Mouse (Mus musculus) stomach, postnatal 0 days (tissue): Measurements from ENCODE around the gene Pigs. TPM values are rescaled to one million over a fixed set of nuclear protein-coding genes. Genes with fewer than 3 reads are reported as not detected.

Experiments
- ATAC-seq: fragments of 200-750 bp; cut with Nextera tagmentation; 2 replicates; pipeline ENCODE4 v1.8.0; 2017; ENCODE audit not compliant: low FRiP score, low TSS enrichment
- DNase-seq: peaks from one replicate; pipeline ENCODE4 v3.0.0-alpha.2; 2016; ENCODE audit warnings: low spot score
- H3K27ac ChIP-seq: fragments of 300-500 bp; sonication (generic); replicated peaks from 2 replicates; pipeline ENCODE4 v1.5.1; 2014; ENCODE audit warnings: mild to moderate bottlenecking, control low read depth
- H3K27me3 ChIP-seq: fragments of 300-500 bp; sonication (generic); 2 replicates; pipeline ENCODE4 v1.6.1; 2014; ENCODE audit warnings: low read length; ENCODE audit not compliant: control insufficient read depth, insufficient read depth
- H3K36me3 ChIP-seq: fragments of 300-500 bp; sonication (generic); 2 replicates; pipeline ENCODE4 v1.6.1; 2014; ENCODE audit warnings: low read length, mixed read lengths; ENCODE audit not compliant: control insufficient read depth, insufficient read depth
- H3K4me1 ChIP-seq: fragments of 300-500 bp; sonication (generic); replicated peaks from 2 replicates; pipeline ENCODE4 v1.6.1; 2014; ENCODE audit warnings: antibody characterized with exemption; ENCODE audit not compliant: control insufficient read depth, insufficient read depth
- H3K4me2 ChIP-seq: fragments of 300-500 bp; sonication (generic); replicated peaks from 2 replicates; pipeline ENCODE4 v1.6.1; 2014; ENCODE audit warnings: low read depth, mild to moderate bottlenecking, control low read depth, moderate library complexity
- H3K4me3 ChIP-seq: fragments of 300-500 bp; sonication (generic); 2 replicates; pipeline ENCODE4 v1.5.1; 2014; ENCODE audit warnings: low read depth, low read length, control low read depth
- H3K9ac ChIP-seq: fragments of 300-500 bp; sonication (generic); 2 replicates; pipeline ENCODE4 v1.6.1; 2014; ENCODE audit warnings: mild to moderate bottlenecking, low read length, control low read depth, mixed read lengths
- H3K9me3 ChIP-seq: fragments of 300-500 bp; sonication (generic); 2 replicates; pipeline ENCODE4 v1.6.1; 2016; ENCODE audit warnings: low read length; ENCODE audit not compliant: control insufficient read depth
- CTCF ChIP-seq: IDR thresholded peaks from 2 replicates; pipeline ENCODE4 v1.5.1; 2016; ENCODE audit warnings: antibody characterized with exemption, low read depth, mild to moderate bottlenecking, moderate library complexity
- EP300 ChIP-seq: optimal IDR thresholded peaks from 2 replicates; pipeline ENCODE3; 2016; ENCODE audit warnings: antibody characterized with exemption
- WGBS: fragments of 180-500 bp; shearing (Covaris S2); extraction: QIAGEN DNeasy Blood & Tissue Kit; methylation state at CpG from one replicate; pipeline ENCODE4 v1.1.7; 2014; 5-methylcytosine and 5-hydroxymethylcytosine counted together
- polyA plus RNA-seq: library from polyadenylated mRNA; unstranded; fragments of >200 nt; fragmentation: Nextera tagmentation; extraction: Ambion mirVana; gene quantifications from 2 replicates; pipeline ENCODE4 v1.2.1, GENCODE M21; 2015

The Pigs gene
- 36.2 and 38.7 TPM in 2 replicates for polyA plus RNA-seq

- Histone ChIP-seq H3K9ac (peak within 1 kb of the TSS; percentile 86), H3K4me2 (peak within 1 kb of the TSS; percentile 97), H3K36me3 (no peaks in the 10 kb centered on the region), H3K27ac (peak within 1 kb of the TSS; percentile 56; the same call in 1 of the 2 replicates), H3K4me1 (peaks cover 5% of the 10 kb centered on the region; the same call in 1 of the 2 replicates), H3K4me3 (peak within 1 kb of the TSS; percentile 87), H3K27me3 (no peaks in the 10 kb centered on the region), H3K9me3 (no peaks in the 10 kb centered on the region)
- ATAC-seq (peak; percentile 96), DNase-seq (peak; percentile 98)
- TF ChIP-seq EP300 (no peak), CTCF (peak; percentile 44)
- 10% methylated on average over 37 of the region's 37 CpGs for WGBS
Observed at GRCm38 (mm10) chr11:78327634-78328511, at the start of gene Pigs. TSS of gene Pigs (plus strand) at chr11:78328415.

GRCm38 (mm10) chr11:78278853-78279252 lies 49.4 kb upstream of the Pigs start:
- Histone ChIP-seq H3K27ac (no peak overlapping the region), H3K4me2 (no peak overlapping the region), H3K4me3 (no peak overlapping the region), H3K9me3 (no peaks in the 10 kb centered on the region), H3K27me3 (no peaks in the 10 kb centered on the region), H3K4me1 (no peaks in the 10 kb centered on the region), H3K36me3 (peaks cover 37% of the 10 kb centered on the region), H3K9ac (no peak overlapping the region)
- TF ChIP-seq CTCF: no peak
- no peak for TF ChIP-seq EP300
- DNase-seq (no peak), ATAC-seq (no peak)
- WGBS: 81% methylated on average over 7 of the region's 7 CpGs

- Histone ChIP-seq H3K9me3 (no peaks in the 10 kb centered on the region), H3K4me3 (no peak overlapping the region), H3K4me1 (no peaks in the 10 kb centered on the region), H3K27ac (no peak overlapping the region), H3K36me3 (peaks cover 41% of the 10 kb centered on the region), H3K9ac (no peak overlapping the region), H3K27me3 (no peaks in the 10 kb centered on the region), H3K4me2 (no peak overlapping the region)
- no peak for ATAC-seq
- TF ChIP-seq CTCF: no peak
- no peak for TF ChIP-seq EP300
- no peak for DNase-seq
- 84% methylated on average over 4 of the region's 4 CpGs for WGBS
Observed at GRCm38 (mm10) chr11:78279586-78279985, 48.6 kb upstream of the Pigs start.

- H3K27ac ChIP-seq: no peak overlapping the region
- peaks cover 23% of the 10 kb centered on the region for H3K36me3 ChIP-seq
- WGBS: 85% methylated on average over 7 of the region's 7 CpGs
- DNase-seq: no peak
- no peak overlapping the region for H3K4me2 ChIP-seq
- TF ChIP-seq EP300 (no peak), CTCF (no peak)
- H3K4me3 ChIP-seq: no peak overlapping the region
- no peaks in the 10 kb centered on the region for H3K4me1 ChIP-seq
- H3K9me3 ChIP-seq: no peaks in the 10 kb centered on the region
- H3K9ac ChIP-seq: no peak overlapping the region
- H3K27me3 ChIP-seq: no peaks in the 10 kb centered on the region
- ATAC-seq: no peak
Observed at GRCm38 (mm10) chr11:78289146-78289763, 39.0 kb upstream of the Pigs start.

GRCm38 (mm10) chr11:78290654-78291053 lies 37.6 kb upstream of the Pigs start, which contains the start of gene BC030499:
TSS of gene BC030499 (plus strand) at chr11:78290841.
- 89% methylated on average over 4 of the region's 4 CpGs for WGBS
- no peak within 1 kb of the TSS for H3K4me2 ChIP-seq
- TF ChIP-seq EP300: no peak
- TF ChIP-seq CTCF: no peak

GRCm38 (mm10) chr11:78294585-78294984 lies 33.6 kb upstream of the Pigs start:
- ATAC-seq: no peak
- H3K27ac ChIP-seq: no peak overlapping the region
- H3K9ac ChIP-seq: no peak overlapping the region

More at GRCm38 (mm10) chr11:78290654-78291053, 37.6 kb upstream of the Pigs start, which contains the start of gene BC030499:
- ATAC-seq: no peak
- no peaks in the 10 kb centered on the region for H3K27me3 ChIP-seq
- H3K4me1 ChIP-seq: no peaks in the 10 kb centered on the region
- no peak within 1 kb of the TSS for H3K9ac ChIP-seq
- DNase-seq: no peak
- no peaks in the 10 kb centered on the region for H3K9me3 ChIP-seq
- H3K36me3 ChIP-seq: peaks cover 12% of the 10 kb centered on the region
- H3K4me3 ChIP-seq: no peak within 1 kb of the TSS
- no peak within 1 kb of the TSS for H3K27ac ChIP-seq

More at GRCm38 (mm10) chr11:78294585-78294984, 33.6 kb upstream of the Pigs start:
- DNase-seq: no peak
- no peak for TF ChIP-seq EP300
- TF ChIP-seq CTCF: no peak
- Histone ChIP-seq H3K27me3 (no peaks in the 10 kb centered on the region), H3K4me2 (no peak overlapping the region), H3K4me3 (no peak overlapping the region), H3K36me3 (no peaks in the 10 kb centered on the region; the same call in 1 of the 2 replicates), H3K9me3 (no peaks in the 10 kb centered on the region), H3K4me1 (no peaks in the 10 kb centered on the region)
- WGBS: 95% methylated on average over 6 of the region's 6 CpGs
